Comparison of ENCODE assay signal across 10 mouse cellular contexts in the genomic region with DNA sequence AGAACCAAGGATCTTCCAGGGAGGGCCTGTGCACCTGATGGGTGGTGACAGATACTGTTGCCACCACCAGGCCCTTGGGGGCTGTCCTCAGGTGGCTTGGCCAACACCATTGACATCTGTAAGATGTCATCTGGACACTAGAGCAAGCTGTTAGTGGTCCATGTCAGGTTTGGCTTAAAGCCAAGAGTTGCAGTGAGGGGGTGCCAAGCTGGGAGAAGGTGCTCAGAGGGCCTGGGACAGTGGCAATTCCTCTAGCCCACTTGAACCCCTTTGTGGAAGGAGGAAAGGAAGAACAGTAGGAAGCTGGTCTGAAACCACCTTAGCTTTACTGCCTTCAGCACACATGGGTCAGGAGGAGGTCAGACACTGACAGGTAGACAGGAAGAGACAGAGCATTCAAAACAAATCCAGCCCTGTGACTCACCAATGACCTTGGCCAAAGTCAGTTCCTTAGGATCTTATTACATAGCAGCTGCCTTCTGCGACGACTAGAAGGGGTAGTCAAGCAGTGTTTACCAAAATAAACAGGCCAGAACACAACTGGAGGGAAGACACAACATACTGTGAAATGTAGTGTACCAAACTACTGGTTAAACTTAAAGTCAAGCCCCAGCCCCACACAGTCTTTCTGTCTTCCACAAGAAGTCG. TPM values are rescaled to one million over a fixed set of nuclear protein-coding genes. Genes with fewer than 3 reads are reported as not detected.
DNase-seq lines count a peak whose midpoint lies in the region; ATAC-seq lines count a peak whose summit lies in the region.
"Had no signal": no experiment of that assay in that cellular context is flagged by ENCODE, and none has a peak within 500 bp of the region (broad histone marks: within the 10 kb centered on the region; RNA-seq: fewer than 3 reads in every experiment).

No protein-coding gene starts in this region.

- H3K27ac ChIP-seq in heart, embryonic 13.5 days (replicated peaks): peak overlapping the region; percentile 77
- H3K27ac ChIP-seq: lung, embryonic 15.5 days; midbrain, embryonic 13.5 days had no signal

- peak; percentile 18 for DNase-seq in lung, postnatal 10 days
- no peak for DNase-seq in lung, postnatal 36 days
- DNase-seq in adrenal gland, postnatal 10 days: peak; percentile 46
- DNase-seq in skeletal muscle tissue, adult 2 months (ENCODE audit: low read depth, low spot score): peak; percentile 83
- DNase-seq in spleen, postnatal 4 days (ENCODE audit: low spot score in 2 of 2): no peak
- DNase-seq in layer of hippocampus, adult 9-11 months: no peak
- DNase-seq: cerebellum, postnatal 36 days had no signal

- 44% methylated on average over 3 of the region's 3 CpGs for WGBS in heart, embryonic 13.5 days

- H3K9ac ChIP-seq in heart, embryonic 13.5 days: peak overlapping the region; percentile 42
- H3K9ac ChIP-seq: lung, embryonic 15.5 days; midbrain, embryonic 13.5 days had no signal

- H3K4me3 ChIP-seq in heart, embryonic 13.5 days: no peak overlapping the region
- H3K4me3 ChIP-seq: lung, embryonic 15.5 days; midbrain, embryonic 13.5 days had no signal

- no peak for ATAC-seq in heart, embryonic 13.5 days (ENCODE audit: extremely low read depth, insufficient number of reproducible peaks, low FRiP score, low TSS enrichment)
- ATAC-seq: midbrain, embryonic 13.5 days had no signal

- H3K4me1 ChIP-seq in heart, embryonic 13.5 days: peaks cover 49% of the 10 kb centered on the region

- H3K4me2 ChIP-seq in heart, embryonic 13.5 days: no peak overlapping the region
- H3K4me2 ChIP-seq: lung, embryonic 15.5 days; midbrain, embryonic 13.5 days had no signal

- H3K36me3 ChIP-seq in heart, embryonic 13.5 days: peaks cover 25% of the 10 kb centered on the region

- H3K27me3 ChIP-seq in heart, embryonic 13.5 days (replicated peaks): no peaks in the 10 kb centered on the region
- H3K27me3 ChIP-seq: lung, embryonic 15.5 days; midbrain, embryonic 13.5 days had no signal

- no peaks in the 10 kb centered on the region for H3K9me3 ChIP-seq in heart, embryonic 13.5 days
- H3K9me3 ChIP-seq: lung, embryonic 15.5 days; midbrain, embryonic 13.5 days had no signal

RNA-seq across cellular contexts. Expression of a gene that starts 4.3 kb away (rescaled TPM):
- 10 to 100 TPM; 55.4 to 56.4 TPM for total RNA-seq in adrenal gland, postnatal 10 days (2021)
- 19.7 and 21.6 TPM in 2 replicates for polyA plus RNA-seq in heart, embryonic 13.5 days (2015; fragmentation: Nextera tagmentation; extraction: Ambion mirVana)

RNA-seq across cellular contexts. Expression of a gene that starts 4.4 kb away (rescaled TPM):
- total RNA-seq in adrenal gland, postnatal 10 days (2021): 10 to 100 TPM; 85.9 to 93.7 TPM
- 48.4 and 55.5 TPM in 2 replicates for polyA plus RNA-seq in heart, embryonic 13.5 days (2015; fragmentation: Nextera tagmentation; extraction: Ambion mirVana)

RNA-seq across cellular contexts. Expression of a gene that starts 18.0 kb away (rescaled TPM):
- total RNA-seq in adrenal gland, postnatal 10 days (2021): 100 to 1,000 TPM; 143 to 175 TPM
- polyA plus RNA-seq in heart, embryonic 13.5 days (2015; fragmentation: Nextera tagmentation; extraction: Ambion mirVana): 92.0 and 94.0 TPM in 2 replicates

RNA-seq across cellular contexts. Expression of a gene that starts 43.8 kb away (rescaled TPM):
- total RNA-seq in adrenal gland, postnatal 10 days (2021): 10 to 100 TPM; 58.9 to 70.8 TPM
- 35.2 and 38.0 TPM in 2 replicates for polyA plus RNA-seq in heart, embryonic 13.5 days (2015; fragmentation: Nextera tagmentation; extraction: Ambion mirVana)

RNA-seq across cellular contexts. Expression of a gene that starts 43.9 kb away (rescaled TPM):
- 1 to 10 TPM; 1.3 to 1.8 TPM for total RNA-seq in adrenal gland, postnatal 10 days (2021)
- 1.1 and 1.4 TPM in 2 replicates for polyA plus RNA-seq in heart, embryonic 13.5 days (2015; fragmentation: Nextera tagmentation; extraction: Ambion mirVana)

Comparison
In these comparisons a context has a peak if more than half of its experiments do, and no peak if none do; other contexts are left out.
1. DNase-seq: peak in lung, postnatal 10 days (single experiment), adrenal gland, postnatal 10 days (single experiment) and skeletal muscle tissue, adult 2 months (single experiment); none in lung, postnatal 36 days (single experiment), spleen, postnatal 4 days (0 of 2) and layer of hippocampus, adult 9-11 months (single experiment).